Mouse (Mus musculus) small intestine, adult 2 months (tissue): ENCODE data around the gene Bcl7a.

Experiments
- CTCF ChIP-seq: fragments of 200-500 bp; IDR thresholded peaks from 2 replicates; pipeline ENCODE4 v1.5.1; 2012; ENCODE audit warnings: low read depth, mild to moderate bottlenecking, control low read depth, inconsistent platforms, low read length, moderate library complexity, mixed read lengths; ENCODE audit not compliant: insufficient replicate concordance, insufficient read length; ENCODE audit errors: extremely low read depth
- POLR2A ChIP-seq: fragments of 200-500 bp; IDR thresholded peaks from 2 replicates; pipeline ENCODE4 v1.6.1; 2012; ENCODE audit warnings: low read depth, mild to moderate bottlenecking, control low read depth, inconsistent platforms, low read length, moderate library complexity

DNA sequence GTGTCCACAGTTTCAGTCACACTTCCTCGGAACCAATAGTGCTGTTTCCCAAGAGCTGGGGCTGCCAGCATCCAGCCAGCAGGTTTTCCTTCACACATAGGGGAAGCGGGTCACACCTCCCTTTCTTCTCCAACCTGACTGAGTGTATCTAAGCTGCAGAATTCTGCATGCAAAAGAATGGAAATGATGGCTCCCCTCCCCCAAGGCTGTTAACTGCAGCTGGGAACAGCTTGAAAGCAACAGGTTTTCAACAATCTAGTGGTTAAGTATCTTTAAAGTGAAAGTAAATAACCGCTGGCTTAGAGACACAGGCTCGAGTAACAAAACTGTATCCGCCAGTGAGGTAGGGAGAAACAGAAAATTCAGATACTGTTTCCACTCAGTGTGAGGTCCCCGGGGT, 25.6 kb upstream of the Bcl7a start:
- TF ChIP-seq CTCF: no peak
- no peak for TF ChIP-seq POLR2A
